Mouse (Mus musculus) embryonic fibroblast, embryonic 13.5 days (primary cell): ENCODE results near the gene Fbxl4. TPM values are rescaled to one million over a fixed set of nuclear protein-coding genes. Genes with fewer than 3 reads are reported as not detected.

Experiments used
- H3K27ac ChIP-seq: 2 replicates; pipeline ENCODE4 v1.5.1; 2012; ENCODE audit warnings: low read length, control low read depth, inconsistent platforms; ENCODE audit not compliant: insufficient read depth
- H3K4me1 ChIP-seq: 2 replicates; pipeline ENCODE4 v1.6.1; 2011; ENCODE audit warnings: low read length; ENCODE audit not compliant: control insufficient read depth, insufficient read depth
- H3K4me3 ChIP-seq: 2 replicates; pipeline ENCODE4 v1.5.1; 2011; ENCODE audit warnings: mild to moderate bottlenecking, control low read depth, low read length; ENCODE audit not compliant: insufficient read depth
- CTCF ChIP-seq: IDR thresholded peaks from 2 replicates; pipeline ENCODE4 v1.5.1; 2011; ENCODE audit warnings: mild to moderate bottlenecking, control low read depth, low read length, moderate library complexity, borderline replicate concordance; ENCODE audit not compliant: insufficient read depth
- POLR2A ChIP-seq: IDR thresholded peaks from 2 replicates; pipeline ENCODE4 v1.6.1; 2011; ENCODE audit warnings: low read depth, mild to moderate bottlenecking, control low read depth, low read length, moderate library complexity
- polyA plus RNA-seq: library from polyadenylated mRNA; stranded (reverse); fragments of >200 nt; gene quantifications from 2 replicates; pipeline ENCODE4 v1.2.4, GENCODE M21; 2011; ENCODE audit warnings: low read depth; ENCODE audit not compliant: missing spikeins, insufficient read length

Fbxl4 gene
- polyA plus RNA-seq, 1 experiment: 17.2 TPM

- TF ChIP-seq POLR2A (no peak), CTCF (no peak)
- H3K4me3 ChIP-seq: no peak overlapping the region
- H3K4me1 ChIP-seq: no peaks in the 10 kb centered on the region
- H3K27ac ChIP-seq: no peak overlapping the region
These were observed 26.4 kb downstream of the Fbxl4 start for GRCm38 (mm10) chr4:22383528-22384265.

- H3K4me1 ChIP-seq: no peaks in the 10 kb centered on the region
- no peak for TF ChIP-seq CTCF
- TF ChIP-seq POLR2A: no peak
- no peak overlapping the region for H3K4me3 ChIP-seq
- H3K27ac ChIP-seq: no peak overlapping the region
These were observed 32.7 kb downstream of the Fbxl4 start for GRCm38 (mm10) chr4:22390045-22390444.

- no peaks in the 10 kb centered on the region for H3K4me1 ChIP-seq
- TF ChIP-seq CTCF (no peak), POLR2A (no peak)
- H3K4me3 ChIP-seq: no peak overlapping the region
- no peak overlapping the region for H3K27ac ChIP-seq
These were observed 35.6 kb downstream of the Fbxl4 start for GRCm38 (mm10) chr4:22392777-22393473.

- no peaks in the 10 kb centered on the region for H3K4me1 ChIP-seq
- no peak for TF ChIP-seq POLR2A
- TF ChIP-seq CTCF: no peak
- H3K27ac ChIP-seq: no peak overlapping the region
- no peak overlapping the region for H3K4me3 ChIP-seq
These were observed 38.1 kb downstream of the Fbxl4 start for GRCm38 (mm10) chr4:22395404-22395803.

- H3K4me1 ChIP-seq: no peaks in the 10 kb centered on the region
- no peak overlapping the region for H3K27ac ChIP-seq
- no peak overlapping the region for H3K4me3 ChIP-seq
- TF ChIP-seq CTCF: no peak
- TF ChIP-seq POLR2A: no peak
These were observed 39.2 kb downstream of the Fbxl4 start for GRCm38 (mm10) chr4:22396484-22397000.

GRCm38 (mm10) chr4:22397003-22397402 is 39.7 kb downstream of the Fbxl4 start:
- no peaks in the 10 kb centered on the region for H3K4me1 ChIP-seq

GRCm38 (mm10) chr4:22402032-22402431 is 44.7 kb downstream of the Fbxl4 start:
- no peaks in the 10 kb centered on the region for H3K4me1 ChIP-seq
- H3K27ac ChIP-seq: no peak overlapping the region
- no peak for TF ChIP-seq POLR2A
- TF ChIP-seq CTCF: no peak
- no peak overlapping the region for H3K4me3 ChIP-seq

More at GRCm38 (mm10) chr4:22397003-22397402, 39.7 kb downstream of the Fbxl4 start:
- H3K4me3 ChIP-seq: no peak overlapping the region
- no peak overlapping the region for H3K27ac ChIP-seq
- TF ChIP-seq CTCF (no peak), POLR2A (no peak)

- no peaks in the 10 kb centered on the region for H3K4me1 ChIP-seq
- no peak overlapping the region for H3K4me3 ChIP-seq
- TF ChIP-seq POLR2A: no peak
- no peak for TF ChIP-seq CTCF
- H3K27ac ChIP-seq: no peak overlapping the region
These were observed 45.6 kb downstream of the Fbxl4 start for GRCm38 (mm10) chr4:22402930-22403329.

- TF ChIP-seq CTCF (no peak), POLR2A (no peak)
- Histone ChIP-seq H3K4me3 (no peak overlapping the region), H3K4me1 (no peaks in the 10 kb centered on the region), H3K27ac (no peak overlapping the region)
These were observed 63.3 kb downstream of the Fbxl4 start for GRCm38 (mm10) chr4:22420627-22421026.

GRCm38 (mm10) chr4:22422400-22422799 is 65.1 kb downstream of the Fbxl4 start:
- Histone ChIP-seq H3K4me3 (no peak overlapping the region), H3K4me1 (no peaks in the 10 kb centered on the region), H3K27ac (no peak overlapping the region)
- TF ChIP-seq CTCF: no peak
- TF ChIP-seq POLR2A: no peak
